Mouse (Mus musculus): Measurements from ENCODE around the gene Gpatch4. TPM values are rescaled to one million over a fixed set of nuclear protein-coding genes. Genes with fewer than 3 reads are reported as not detected.

Gpatch4 gene
- polyA plus RNA-seq, 1 experiment from 2014 or later, result 30.3 TPM

DNA sequence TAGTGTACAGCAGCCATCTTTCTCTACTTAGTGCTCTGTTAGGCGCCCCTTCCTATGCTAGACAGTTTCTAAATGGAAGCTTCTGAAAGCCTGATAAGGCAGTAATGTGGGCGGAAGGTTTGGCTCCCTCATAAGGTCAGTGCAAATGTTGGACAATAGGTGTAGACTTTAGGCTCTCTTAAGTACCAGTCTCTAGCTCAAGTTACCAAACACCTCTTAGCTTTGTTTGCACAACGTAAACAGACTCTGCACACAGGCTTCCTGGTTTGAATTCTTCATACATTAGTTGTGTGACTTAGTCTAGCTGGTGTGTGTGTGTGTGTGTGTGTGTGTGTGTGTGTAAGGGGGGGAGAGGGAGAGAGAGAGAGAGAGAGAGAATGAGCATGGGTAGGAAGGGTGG, 6.6 kb downstream of the Gpatch4 start:
- H3K27me3 ChIP-seq, result no peaks in the 10 kb centered on the region

DNA sequence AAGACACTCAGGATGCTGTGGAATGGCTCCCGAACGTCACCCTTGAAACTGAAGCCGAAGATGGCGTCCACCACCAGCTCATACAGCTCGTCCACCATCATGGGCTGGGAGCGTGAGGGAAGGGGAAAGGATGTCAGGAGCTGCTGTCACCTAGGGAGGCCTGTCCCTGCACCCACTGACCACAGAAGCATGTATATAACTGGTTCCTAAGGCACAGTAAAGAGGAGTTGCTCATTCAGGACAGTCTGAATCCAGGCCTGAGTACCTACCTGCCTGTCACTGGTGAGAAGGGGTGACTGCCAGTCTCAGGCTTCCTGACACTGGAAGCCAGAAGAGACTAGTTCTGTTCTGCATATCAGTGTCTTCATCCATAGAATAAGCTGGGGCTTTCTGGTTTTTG, 14.1 kb downstream of the Gpatch4 start:
- peaks cover 49% of the 10 kb centered on the region for H3K36me3 ChIP-seq
- no peaks in the 10 kb centered on the region for H3K27me3 ChIP-seq
- peak overlapping the region; percentile 35; the same call in 1 of the 2 replicates for H3K9ac ChIP-seq
- peak overlapping the region; percentile 93 for H3K4me3 ChIP-seq
- no peaks in the 10 kb centered on the region for H3K9me3 ChIP-seq
- H3K4me2 ChIP-seq, result peak overlapping the region; percentile 87
- WGBS, result 86% methylated on average over 6 of the region's 6 CpGs
- H3K4me1 ChIP-seq (replicated peaks), result peaks cover 28% of the 10 kb centered on the region
- H3K27ac ChIP-seq (replicated peaks), result no peak overlapping the region
- ATAC-seq (ENCODE audit: low read depth), result no peak

More for the DNA sequence above, 6.6 kb downstream of the Gpatch4 start:
- WGBS, result 95% methylated on average over 3 of the region's 3 CpGs
- Histone ChIP-seq H3K9me3 (no peaks in the 10 kb centered on the region), H3K36me3 (peaks cover 48% of the 10 kb centered on the region), H3K4me1 (replicated peaks) (0 out of 2 replicates have a peak, but pooled peaks cover 3% of the 10 kb centered on the region), H3K4me2 (no peak overlapping the region), H3K27ac (replicated peaks) (no peak overlapping the region), H3K9ac (no peak overlapping the region), H3K4me3 (no peak overlapping the region)
- no peak for ATAC-seq (ENCODE audit: low read depth)

DNA sequence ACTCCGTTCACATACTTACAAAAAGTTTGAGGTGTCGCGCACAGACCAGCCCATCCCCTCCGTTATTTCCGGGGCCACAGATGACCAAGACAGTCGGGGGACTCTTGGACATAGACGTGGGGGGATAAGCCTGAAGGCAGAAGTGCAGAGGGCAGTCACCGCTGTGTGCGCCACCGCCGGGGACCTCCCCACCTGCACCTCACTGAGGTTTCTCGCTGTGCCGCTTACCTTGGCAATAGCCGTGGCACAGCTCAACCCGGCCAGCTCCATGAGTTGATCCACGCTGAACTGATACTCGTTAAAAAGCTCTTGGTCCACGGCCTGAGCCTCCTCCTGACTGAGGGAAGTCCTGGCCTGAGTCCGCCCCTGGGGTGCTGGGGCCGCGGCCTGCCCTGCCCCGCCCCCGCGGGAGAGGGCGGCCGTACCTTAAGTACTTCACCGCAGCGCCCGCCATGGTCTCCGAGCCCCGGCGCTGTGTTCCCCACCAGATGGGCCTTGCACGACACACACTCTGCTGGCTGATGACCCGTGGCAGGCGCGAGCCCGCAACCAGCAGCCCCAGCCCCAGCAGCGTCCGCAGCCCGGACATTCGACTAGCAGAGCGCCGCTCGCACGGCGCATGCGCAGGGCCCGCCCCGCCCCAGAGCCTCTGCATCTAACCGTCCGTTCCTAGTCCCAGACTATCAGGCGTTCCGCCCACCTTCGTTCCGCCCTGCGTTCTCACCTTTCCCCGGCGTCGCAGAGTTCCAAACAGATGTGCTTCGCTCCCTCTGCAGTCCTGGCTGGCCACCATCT, 15.2 kb downstream of the Gpatch4 start, which contains the start of gene Naxe:
Naxe (minus strand) TSS at position 594 of the 795 bp plus-strand sequence.
- no peaks in the 10 kb centered on the region for H3K27me3 ChIP-seq
- ATAC-seq (ENCODE audit: low read depth), result peak; percentile 96
- H3K4me2 ChIP-seq, result peak within 1 kb of the TSS; percentile 87
- H3K4me3 ChIP-seq, result peak within 1 kb of the TSS; percentile 93
- H3K9ac ChIP-seq, result peak within 1 kb of the TSS; percentile 94
- 1% methylated on average over 60 of the region's 60 CpGs for WGBS
- peaks cover 39% of the 10 kb centered on the region for H3K36me3 ChIP-seq
- H3K27ac ChIP-seq (replicated peaks), result peak within 1 kb of the TSS; percentile 64
- H3K4me1 ChIP-seq (replicated peaks), result peaks cover 28% of the 10 kb centered on the region
- no peaks in the 10 kb centered on the region for H3K9me3 ChIP-seq

DNA sequence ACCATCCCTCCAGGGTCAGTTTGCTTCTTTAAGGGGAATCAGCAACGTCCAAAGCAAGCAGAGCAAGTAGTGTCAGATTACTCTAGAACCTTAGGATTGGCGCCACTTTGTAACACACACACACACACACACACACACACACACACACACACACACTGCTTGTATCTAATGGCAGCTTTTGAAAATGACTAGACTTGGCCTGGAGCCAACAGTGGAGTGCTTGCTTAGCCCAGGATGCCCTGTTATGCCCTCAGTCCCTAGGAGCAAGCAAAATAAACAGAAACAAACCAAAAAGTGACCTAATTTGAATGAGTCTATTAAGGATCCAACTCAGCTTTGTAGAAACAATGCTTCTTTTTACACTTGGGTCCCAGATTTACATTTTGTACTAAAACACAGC, 25.5 kb downstream of the Gpatch4 start:
- Histone ChIP-seq H3K4me1 (replicated peaks) (no peaks in the 10 kb centered on the region), H3K9me3 (no peaks in the 10 kb centered on the region; the same call in 1 of the 2 replicates), H3K4me2 (no peak overlapping the region), H3K36me3 (no peaks in the 10 kb centered on the region), H3K4me3 (no peak overlapping the region), H3K27me3 (peaks cover 2% of the 10 kb centered on the region), H3K9ac (no peak overlapping the region), H3K27ac (replicated peaks) (no peak overlapping the region)
- no peak for ATAC-seq (ENCODE audit: low read depth)
- 56% methylated on average over 2 of the region's 2 CpGs for WGBS

DNA sequence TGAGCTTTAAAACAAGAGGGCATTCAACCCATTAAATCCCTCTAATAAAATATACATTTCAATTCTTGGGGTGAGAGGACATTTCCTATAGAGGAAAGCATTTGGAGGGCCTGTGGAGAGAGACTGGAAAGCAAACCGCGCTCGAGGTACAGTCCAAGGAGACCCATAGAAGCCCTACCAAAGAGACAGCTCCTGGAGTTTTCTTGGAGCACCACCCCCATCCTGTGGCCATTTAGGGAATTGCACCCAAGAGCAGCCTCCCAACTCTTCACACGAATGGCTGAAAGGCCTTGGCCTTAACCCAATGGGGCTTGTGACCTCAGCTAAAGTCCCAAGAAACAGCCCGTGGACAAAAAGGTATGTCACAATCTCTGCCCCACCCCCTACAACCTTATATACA, 28.9 kb downstream of the Gpatch4 start:
- WGBS, result 2% methylated on average over 5 of the region's 5 CpGs
- Histone ChIP-seq H3K9ac (no peak overlapping the region), H3K27me3 (peaks cover 2% of the 10 kb centered on the region), H3K9me3 (no peaks in the 10 kb centered on the region), H3K36me3 (no peaks in the 10 kb centered on the region), H3K4me1 (replicated peaks) (no peaks in the 10 kb centered on the region), H3K4me3 (no peak overlapping the region), H3K4me2 (no peak overlapping the region), H3K27ac (replicated peaks) (no peak overlapping the region)
- peak; percentile 64 for ATAC-seq (ENCODE audit: low read depth)

DNA sequence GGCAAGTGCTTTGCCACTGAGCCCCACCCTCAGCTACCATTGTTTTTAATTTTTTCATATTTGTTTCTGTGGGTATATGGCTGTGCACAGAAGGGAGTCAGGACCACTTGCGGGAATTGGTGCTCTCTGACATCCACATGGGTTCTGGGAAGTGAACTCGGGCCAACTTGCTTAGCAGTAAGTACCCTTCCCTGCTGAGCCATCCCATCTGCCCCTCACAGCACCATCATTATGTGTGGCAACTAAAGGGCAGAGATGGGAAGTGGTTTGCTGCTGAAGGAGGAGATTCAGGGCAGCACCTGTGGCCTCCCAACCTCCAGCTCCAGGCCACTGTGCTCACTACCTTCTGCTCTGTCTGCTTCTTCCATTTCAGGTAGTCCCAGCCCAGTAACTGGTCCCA, 30.7 kb downstream of the Gpatch4 start:
- Histone ChIP-seq H3K4me3 (no peak overlapping the region), H3K36me3 (no peaks in the 10 kb centered on the region), H3K9me3 (no peaks in the 10 kb centered on the region), H3K4me1 (replicated peaks) (no peaks in the 10 kb centered on the region), H3K27ac (replicated peaks) (no peak overlapping the region), H3K27me3 (peaks cover 2% of the 10 kb centered on the region), H3K4me2 (no peak overlapping the region), H3K9ac (no peak overlapping the region)
- ATAC-seq (ENCODE audit: low read depth), result no peak
- WGBS, result 74% methylated on average over 2 of the region's 2 CpGs

DNA sequence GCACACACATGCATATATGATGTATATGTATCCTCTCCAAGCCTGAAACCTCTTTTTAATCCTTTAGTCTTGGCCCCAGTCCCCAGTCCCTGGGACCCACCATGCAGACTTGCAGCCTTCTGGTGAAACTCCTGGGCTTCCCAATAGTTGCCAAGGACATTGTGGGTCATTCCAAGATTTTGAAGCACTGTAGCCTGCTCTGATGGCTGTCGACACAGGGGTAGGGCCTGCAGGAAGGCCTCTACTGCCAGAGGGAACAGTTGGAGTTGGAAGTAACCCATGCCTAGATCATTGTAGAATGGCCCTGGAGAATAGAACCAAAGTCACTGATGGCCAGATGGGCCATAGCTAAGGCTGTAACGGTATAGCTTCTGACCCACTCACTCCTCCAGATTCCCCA, 31.4 kb downstream of the Gpatch4 start:
- Histone ChIP-seq H3K4me2 (no peak overlapping the region), H3K9ac (no peak overlapping the region), H3K27ac (replicated peaks) (no peak overlapping the region), H3K4me1 (replicated peaks) (no peaks in the 10 kb centered on the region), H3K9me3 (no peaks in the 10 kb centered on the region), H3K4me3 (no peak overlapping the region), H3K27me3 (peaks cover under 1% of the 10 kb centered on the region), H3K36me3 (no peaks in the 10 kb centered on the region)
- 72% methylated on average over 2 of the region's 2 CpGs for WGBS
- no peak for ATAC-seq (ENCODE audit: low read depth)

DNA sequence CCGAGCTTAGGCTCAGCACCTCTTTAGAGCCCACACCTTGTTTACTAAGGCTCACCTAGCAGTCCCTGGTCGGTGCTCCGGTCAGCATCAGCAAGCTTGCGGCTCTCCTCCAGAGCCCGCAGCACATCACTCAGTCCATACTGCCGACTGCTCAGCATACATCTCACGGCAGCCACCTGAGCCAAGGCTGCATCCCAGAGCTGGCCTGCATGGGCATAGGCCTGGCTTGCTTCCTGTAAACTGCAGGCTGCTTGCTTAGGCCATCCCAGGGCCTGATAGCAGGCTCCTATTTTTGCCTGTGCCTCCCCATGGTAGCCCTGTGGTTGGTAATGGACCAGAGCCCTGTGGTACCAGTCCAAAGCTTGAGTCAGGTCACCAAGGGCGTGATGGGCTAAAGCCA, 31.9 kb downstream of the Gpatch4 start:
- no peak for ATAC-seq (ENCODE audit: low read depth)
- 82% methylated on average over 8 of the region's 8 CpGs for WGBS
- H3K4me3 ChIP-seq, result no peak overlapping the region
- no peaks in the 10 kb centered on the region for H3K4me1 ChIP-seq (replicated peaks)
- no peak overlapping the region for H3K27ac ChIP-seq (replicated peaks)
- H3K36me3 ChIP-seq, result no peaks in the 10 kb centered on the region
- H3K9me3 ChIP-seq, result no peaks in the 10 kb centered on the region
- H3K27me3 ChIP-seq, result no peaks in the 10 kb centered on the region; the same call in none of the 2 replicates
- no peak overlapping the region for H3K9ac ChIP-seq
- H3K4me2 ChIP-seq, result no peak overlapping the region

DNA sequence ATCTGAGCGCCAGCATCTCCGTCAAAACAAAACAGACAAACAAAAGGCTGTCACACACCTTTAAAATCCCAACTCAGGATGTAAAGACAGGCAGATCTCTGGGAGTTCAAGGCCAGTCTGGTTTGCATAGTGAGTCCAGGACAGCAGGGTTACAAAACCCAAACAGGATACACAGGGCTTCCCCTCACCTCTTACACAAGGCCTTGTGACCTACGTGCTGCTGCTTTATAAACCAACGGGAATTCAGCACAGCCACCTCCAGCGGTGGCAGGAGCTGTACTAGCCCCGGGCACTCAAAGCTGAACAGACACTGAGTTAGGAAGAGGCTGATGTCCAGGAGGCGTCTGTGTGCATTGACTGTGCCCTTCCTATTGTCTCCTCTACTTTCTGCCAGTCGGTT, 34.5 kb downstream of the Gpatch4 start:
- peaks cover 10% of the 10 kb centered on the region for H3K4me1 ChIP-seq (replicated peaks)
- no peaks in the 10 kb centered on the region for H3K27me3 ChIP-seq
- no peaks in the 10 kb centered on the region for H3K36me3 ChIP-seq
- H3K9me3 ChIP-seq, result no peaks in the 10 kb centered on the region
- 43% methylated on average over 8 of the region's 8 CpGs for WGBS
- H3K27ac ChIP-seq (replicated peaks), result no peak overlapping the region
- no peak overlapping the region for H3K4me2 ChIP-seq
- no peak overlapping the region for H3K9ac ChIP-seq
- ATAC-seq (ENCODE audit: low read depth), result no peak
- no peak overlapping the region for H3K4me3 ChIP-seq

DNA sequence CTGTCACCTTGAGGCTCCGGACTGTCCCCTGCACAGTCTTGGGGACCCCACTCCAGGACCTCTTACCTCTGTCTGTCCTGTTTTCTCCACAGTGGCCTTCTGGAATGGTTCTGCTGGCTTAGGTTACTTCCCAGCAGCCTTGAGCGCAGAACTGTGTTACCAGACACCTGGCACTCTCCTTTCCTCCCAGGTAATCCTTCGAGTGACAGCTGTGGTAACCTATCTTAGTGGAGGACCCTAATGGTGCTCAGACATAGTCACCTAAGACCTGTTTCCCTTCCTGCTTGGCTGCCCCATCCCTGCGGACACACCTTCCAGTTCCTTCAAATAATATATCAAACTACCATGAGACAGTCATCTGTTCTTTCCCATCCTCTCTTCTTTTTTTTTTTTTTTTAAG, 35.3 kb downstream of the Gpatch4 start, which contains the start of gene Ttc24:
Ttc24 (minus strand) TSS at position 101 of the 400 bp plus-strand sequence.
- WGBS, result 85% methylated on average over 4 of the region's 4 CpGs
- peaks cover 17% of the 10 kb centered on the region for H3K4me1 ChIP-seq (replicated peaks)
- no peak within 1 kb of the TSS for H3K27ac ChIP-seq (replicated peaks)
- H3K4me2 ChIP-seq, result no peak within 1 kb of the TSS
- H3K9ac ChIP-seq, result no peak within 1 kb of the TSS
- no peak within 1 kb of the TSS for H3K4me3 ChIP-seq
- H3K36me3 ChIP-seq, result no peaks in the 10 kb centered on the region
- H3K27me3 ChIP-seq, result no peaks in the 10 kb centered on the region
- ATAC-seq (ENCODE audit: low read depth), result no peak
- no peaks in the 10 kb centered on the region for H3K9me3 ChIP-seq

DNA sequence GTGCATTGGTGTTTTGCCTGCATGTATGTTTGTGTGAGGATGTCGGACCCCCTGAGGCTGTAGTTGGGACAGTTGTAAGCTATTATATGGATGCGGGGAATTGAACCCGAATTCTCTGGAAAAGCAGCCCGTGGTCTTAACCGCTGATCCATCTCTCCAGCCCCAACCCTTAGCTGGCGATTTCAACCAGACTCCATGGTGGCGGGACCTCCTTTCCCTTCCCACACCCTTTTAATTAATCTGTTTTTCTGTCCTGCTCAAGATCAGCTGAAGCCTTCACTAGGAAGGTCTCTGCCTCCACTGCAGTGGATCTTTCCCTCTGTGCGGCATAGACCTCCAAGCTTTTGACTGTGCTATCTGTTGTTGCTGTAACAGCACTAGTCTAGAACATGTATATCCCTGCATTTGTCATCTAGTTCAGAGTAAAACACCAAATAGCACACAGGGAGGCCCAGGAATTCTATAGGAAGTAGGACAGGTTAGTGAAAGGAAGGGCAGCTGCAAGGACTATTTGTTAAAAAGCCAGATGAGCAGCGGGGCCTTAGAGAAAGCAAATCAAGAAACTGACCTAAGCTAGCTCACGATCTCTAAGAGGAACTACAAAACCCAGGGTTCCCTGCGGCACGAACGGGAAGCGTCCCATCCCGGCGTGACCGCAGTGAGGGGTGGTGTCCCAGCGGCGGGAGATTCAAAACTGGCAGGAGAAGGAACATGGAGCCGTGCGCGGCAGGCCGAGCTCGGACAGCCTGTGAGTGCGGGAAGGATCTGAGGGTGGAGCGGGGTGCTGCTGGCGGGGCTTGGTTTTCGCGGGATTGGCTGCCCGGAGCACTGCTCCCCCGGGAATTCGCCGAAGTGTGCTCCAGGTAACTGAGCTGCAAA, 38.7 kb downstream of the Gpatch4 start, which contains the start of gene Iqgap3:
Iqgap3 (plus strand) TSS at position 627 of the 879 bp plus-strand sequence.
- Histone ChIP-seq H3K9me3 (no peaks in the 10 kb centered on the region), H3K9ac (peak within 1 kb of the TSS; percentile 60), H3K4me2 (peak within 1 kb of the TSS; percentile 73), H3K4me3 (peak within 1 kb of the TSS; percentile 46), H3K4me1 (replicated peaks) (peaks cover 18% of the 10 kb centered on the region), H3K27ac (replicated peaks) (0 out of 2 replicates have a peak within 1 kb of the TSS, but pooled peaks have one; percentile 34), H3K36me3 (no peaks in the 10 kb centered on the region), H3K27me3 (no peaks in the 10 kb centered on the region)
- WGBS, result 21% methylated on average over 33 of the region's 33 CpGs
- peak; percentile 92 for ATAC-seq (ENCODE audit: low read depth)

DNA sequence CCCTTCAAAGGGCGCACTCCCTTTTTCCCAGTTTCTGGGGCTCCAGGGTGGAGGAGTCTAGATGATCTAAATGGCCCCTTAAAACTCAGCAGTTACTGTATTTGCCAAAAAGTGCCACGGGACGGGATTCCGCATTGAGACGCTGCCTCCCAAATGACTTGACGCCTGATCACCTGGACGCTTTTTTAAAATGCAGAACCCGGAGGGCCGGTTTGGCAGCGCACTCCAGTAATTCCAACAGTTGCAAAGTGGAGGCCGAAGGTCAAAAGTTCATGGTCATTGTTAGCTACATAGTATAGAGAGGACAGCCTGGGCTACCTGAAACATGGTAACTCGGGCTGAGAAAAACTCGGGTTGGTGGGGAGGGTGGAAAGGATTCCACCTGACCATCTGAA, 39.3 kb downstream of the Gpatch4 start:
- Histone ChIP-seq H3K9me3 (no peaks in the 10 kb centered on the region), H3K27ac (replicated peaks) (no peak overlapping the region), H3K4me1 (replicated peaks) (peaks cover 18% of the 10 kb centered on the region), H3K4me3 (peak overlapping the region; percentile 46), H3K27me3 (no peaks in the 10 kb centered on the region), H3K4me2 (peak overlapping the region; percentile 73), H3K9ac (peak overlapping the region; percentile 49), H3K36me3 (no peaks in the 10 kb centered on the region)
- 4% methylated on average over 13 of the region's 13 CpGs for WGBS
- peak; percentile 40; the same call in 1 of the 2 replicates for ATAC-seq (ENCODE audit: low read depth)
